Mouse (Mus musculus) forebrain, embryonic 15.5 days (tissue): ENCODE results near the gene Sh3bgrl3. TPM values are rescaled to one million over a fixed set of nuclear protein-coding genes. Genes with fewer than 3 reads are reported as not detected.

ENCODE experiments used
- ATAC-seq: fragments of 200-750 bp; cut with Nextera tagmentation; replicated peaks from 2 replicates; pipeline ENCODE4 v1.8.0; 2017; ENCODE audit warnings: mild to moderate bottlenecking, moderate TSS enrichment, moderate library complexity
- H3K27ac ChIP-seq: fragments of 300-500 bp; sonication (generic); replicated peaks from 2 replicates; pipeline ENCODE4 v1.5.1; 2015; ENCODE audit warnings: mild to moderate bottlenecking, inconsistent platforms
- H3K27me3 ChIP-seq: fragments of 300-500 bp; sonication (generic); 2 replicates; pipeline ENCODE4 v1.6.1; 2015; ENCODE audit warnings: inconsistent platforms
- H3K36me3 ChIP-seq: fragments of 300-500 bp; sonication (generic); 2 replicates; pipeline ENCODE4 v1.6.1; 2015; ENCODE audit warnings: mild to moderate bottlenecking, inconsistent platforms
- H3K4me1 ChIP-seq: fragments of 300-500 bp; sonication (generic); 2 replicates; pipeline ENCODE4 v1.6.1; 2015; ENCODE audit warnings: inconsistent platforms
- H3K4me2 ChIP-seq: fragments of 300-500 bp; sonication (generic); replicated peaks from 2 replicates; pipeline ENCODE4 v1.6.1; 2015; ENCODE audit warnings: mild to moderate bottlenecking, inconsistent platforms
- H3K4me3 ChIP-seq: fragments of 300-500 bp; sonication (generic); 2 replicates; pipeline ENCODE4 v1.5.1; 2015; ENCODE audit warnings: mild to moderate bottlenecking, inconsistent platforms
- H3K9ac ChIP-seq: fragments of 300-500 bp; sonication (generic); replicated peaks from 2 replicates; pipeline ENCODE4 v1.6.1; 2015; ENCODE audit warnings: mild to moderate bottlenecking, inconsistent platforms
- H3K9me3 ChIP-seq: fragments of 300-500 bp; sonication (generic); 2 replicates; pipeline ENCODE4 v1.6.1; 2016; ENCODE audit warnings: inconsistent platforms
- WGBS: fragments of 180-500 bp; shearing (Covaris S2); methylation state at CpG from one replicate; pipeline ENCODE4 v1.1.7; 2015; ENCODE audit warnings: mixed read lengths; 5-methylcytosine and 5-hydroxymethylcytosine counted together
- polyA plus RNA-seq: library from polyadenylated mRNA; unstranded; fragments of >200 nt; fragmentation: Nextera tagmentation; extraction: Ambion mirVana; gene quantifications from 2 replicates; pipeline ENCODE4 v1.2.1, GENCODE M21; 2015

The Sh3bgrl3 gene
- polyA plus RNA-seq, 1 experiment from 2014 or later = 335 TPM

- Histone ChIP-seq H3K27ac (no peak overlapping the region), H3K4me1 (peaks cover 9% of the 10 kb centered on the region; the same call in 1 of the 2 replicates), H3K9ac (no peak overlapping the region), H3K9me3 (no peaks in the 10 kb centered on the region), H3K36me3 (no peaks in the 10 kb centered on the region), H3K4me3 (no peak overlapping the region), H3K4me2 (no peak overlapping the region), H3K27me3 (peaks cover 4% of the 10 kb centered on the region)
- no peak for ATAC-seq
- WGBS = 91% methylated on average over 4 of the region's 4 CpGs
Observed at GRCm38 (mm10) chr4:134084999-134085398, 43.6 kb downstream of the Sh3bgrl3 start.

GRCm38 (mm10) chr4:134082460-134082859, 46.1 kb downstream of the Sh3bgrl3 start:
- no peak overlapping the region for H3K9ac ChIP-seq
- no peaks in the 10 kb centered on the region for H3K9me3 ChIP-seq
- peak overlapping the region; percentile 49 for H3K4me2 ChIP-seq
- no peak for ATAC-seq
- H3K27ac ChIP-seq = no peak overlapping the region
- no peaks in the 10 kb centered on the region for H3K36me3 ChIP-seq
- H3K27me3 ChIP-seq = peaks cover 4% of the 10 kb centered on the region
- H3K4me3 ChIP-seq = peak overlapping the region; percentile 38
- peaks cover 9% of the 10 kb centered on the region; the same call in 1 of the 2 replicates for H3K4me1 ChIP-seq
- WGBS = 7% methylated on average over 7 of the region's 7 CpGs

- under 1% methylated on average over 41 of the region's 41 CpGs for WGBS
- 0 out of 2 replicates have a peak overlapping the region, but pooled peaks have one; percentile 3 for H3K9ac ChIP-seq
- peaks cover 4% of the 10 kb centered on the region for H3K27me3 ChIP-seq
- H3K9me3 ChIP-seq = no peaks in the 10 kb centered on the region
- H3K36me3 ChIP-seq = no peaks in the 10 kb centered on the region
- H3K4me1 ChIP-seq = peaks cover 9% of the 10 kb centered on the region; the same call in 1 of the 2 replicates
- peak overlapping the region; percentile 49 for H3K4me2 ChIP-seq
- ATAC-seq = peak; percentile 73
- H3K27ac ChIP-seq = no peak overlapping the region
- H3K4me3 ChIP-seq = peak overlapping the region; percentile 38
Observed at GRCm38 (mm10) chr4:134081730-134082386, 46.7 kb downstream of the Sh3bgrl3 start.

DNA sequence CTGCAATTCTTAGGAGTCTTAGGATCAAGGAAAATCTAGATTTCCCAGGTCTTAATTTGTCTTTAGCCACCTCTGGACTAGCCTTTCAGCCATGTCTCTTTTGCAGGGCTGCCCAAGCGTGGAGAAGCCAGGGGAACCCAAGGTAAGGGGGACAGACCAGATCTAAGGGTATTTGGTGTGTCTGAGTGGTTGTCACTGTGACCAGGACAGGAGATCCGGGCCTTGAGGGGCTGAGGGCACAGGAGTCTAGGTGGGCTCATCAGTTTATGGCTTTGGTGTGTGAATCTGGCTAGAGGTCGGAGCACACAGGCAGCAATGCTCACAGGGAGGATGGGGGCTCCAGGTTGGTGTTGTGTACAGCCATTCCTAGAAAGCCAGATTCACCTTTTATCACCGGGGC, 47.9 kb downstream of the Sh3bgrl3 start:
- WGBS = 82% methylated on average over 4 of the region's 4 CpGs
- no peak overlapping the region for H3K9ac ChIP-seq
- H3K36me3 ChIP-seq = no peaks in the 10 kb centered on the region
- H3K27ac ChIP-seq = no peak overlapping the region
- ATAC-seq = no peak
- peaks cover 4% of the 10 kb centered on the region for H3K27me3 ChIP-seq
- H3K4me2 ChIP-seq = no peak overlapping the region
- peaks cover 9% of the 10 kb centered on the region; the same call in 1 of the 2 replicates for H3K4me1 ChIP-seq
- no peaks in the 10 kb centered on the region for H3K9me3 ChIP-seq
- no peak overlapping the region for H3K4me3 ChIP-seq

- Histone ChIP-seq H3K4me1 (peaks cover 9% of the 10 kb centered on the region; the same call in 1 of the 2 replicates), H3K36me3 (no peaks in the 10 kb centered on the region), H3K4me2 (no peak overlapping the region), H3K27me3 (peaks cover 4% of the 10 kb centered on the region), H3K9ac (no peak overlapping the region), H3K4me3 (no peak overlapping the region), H3K9me3 (no peaks in the 10 kb centered on the region), H3K27ac (no peak overlapping the region)
- 14% methylated on average over 3 of the region's 3 CpGs for WGBS
- ATAC-seq = no peak
Observed at GRCm38 (mm10) chr4:134078694-134079093, 49.9 kb downstream of the Sh3bgrl3 start.

Other genes starting within 250 kb of the Sh3bgrl3 start
- gene Rps6ka1, start 241.0 kb downstream of the Sh3bgrl3 start, polyA plus RNA-seq = 15.6 and 16.5 TPM in 2 replicates
- gene Hmgn2, start 160.1 kb downstream of the Sh3bgrl3 start, polyA plus RNA-seq = 2,070 and 2,100 TPM in 2 replicates
- gene Dhdds, start 127.9 kb downstream of the Sh3bgrl3 start, polyA plus RNA-seq = 52.8 and 56.7 TPM in 2 replicates
- not detected in 2 replicates for gene Lin28a, start 109.9 kb downstream of the Sh3bgrl3 start, polyA plus RNA-seq
- not detected in 2 replicates for gene Zfp683, start 75.0 kb downstream of the Sh3bgrl3 start, polyA plus RNA-seq
- gene Crybg2, start 68.0 kb downstream of the Sh3bgrl3 start, polyA plus RNA-seq = 1.0 and 1.8 TPM in 2 replicates
- gene Cd52, start 33.7 kb downstream of the Sh3bgrl3 start, polyA plus RNA-seq = 1.5 and 1.9 TPM in 2 replicates
- gene Ubxn11, start 26.2 kb downstream of the Sh3bgrl3 start, polyA plus RNA-seq = 12.8 and 15.7 TPM in 2 replicates
- 19.9 and 20.5 TPM in 2 replicates for gene Cep85, start 58.3 kb upstream of the Sh3bgrl3 start, polyA plus RNA-seq
- gene Gm7534, start 74.2 kb upstream of the Sh3bgrl3 start, polyA plus RNA-seq = not detected in 2 replicates
- not detected in 2 replicates for gene Catsper4, start 98.6 kb upstream of the Sh3bgrl3 start, polyA plus RNA-seq
- gene Cnksr1, start 109.6 kb upstream of the Sh3bgrl3 start, polyA plus RNA-seq = 0.08 and 0.11 TPM in 2 replicates
- 0.49 TPM in 1 of 2 replicates, not detected in the other for gene E130218I03Rik, start 114.9 kb upstream of the Sh3bgrl3 start, polyA plus RNA-seq
- 17.0 and 17.8 TPM in 2 replicates for gene Zfp593, start 116.8 kb upstream of the Sh3bgrl3 start, polyA plus RNA-seq
- gene Gm30191, start 118.1 kb upstream of the Sh3bgrl3 start, polyA plus RNA-seq = not detected in 2 replicates
- 9.9 and 12.1 TPM in 2 replicates for gene Grrp1, start 125.3 kb upstream of the Sh3bgrl3 start, polyA plus RNA-seq
- 41.0 and 42.1 TPM in 2 replicates for gene Pdik1l, start 159.1 kb upstream of the Sh3bgrl3 start, polyA plus RNA-seq
- gene Trim63, start 186.3 kb upstream of the Sh3bgrl3 start, polyA plus RNA-seq = 0.13 and 0.24 TPM in 2 replicates
- gene Slc30a2, start 214.4 kb upstream of the Sh3bgrl3 start, polyA plus RNA-seq = 0.05 and 0.11 TPM in 2 replicates